Mouse (Mus musculus) skeletal muscle tissue, postnatal 0 days (tissue): Measurements from ENCODE around the gene Nat8. TPM values are rescaled to one million over a fixed set of nuclear protein-coding genes. Genes with fewer than 3 reads are reported as not detected.

Experiments used
- microRNA-seq, 2 experiments: library from miRNA; unstranded; fragments of <30 nt; microRNA quantifications; one replicate each; pipeline ENCODE4; 2016
- polyA plus RNA-seq: library from polyadenylated mRNA; unstranded; fragments of >200 nt; fragmentation: Nextera tagmentation; extraction: Ambion mirVana; gene quantifications from 2 replicates; pipeline ENCODE4 v1.2.1, GENCODE M21; 2015

Nat8 gene
- 0.16 TPM in 1 of 2 replicates, not detected in the other for polyA plus RNA-seq

DNA sequence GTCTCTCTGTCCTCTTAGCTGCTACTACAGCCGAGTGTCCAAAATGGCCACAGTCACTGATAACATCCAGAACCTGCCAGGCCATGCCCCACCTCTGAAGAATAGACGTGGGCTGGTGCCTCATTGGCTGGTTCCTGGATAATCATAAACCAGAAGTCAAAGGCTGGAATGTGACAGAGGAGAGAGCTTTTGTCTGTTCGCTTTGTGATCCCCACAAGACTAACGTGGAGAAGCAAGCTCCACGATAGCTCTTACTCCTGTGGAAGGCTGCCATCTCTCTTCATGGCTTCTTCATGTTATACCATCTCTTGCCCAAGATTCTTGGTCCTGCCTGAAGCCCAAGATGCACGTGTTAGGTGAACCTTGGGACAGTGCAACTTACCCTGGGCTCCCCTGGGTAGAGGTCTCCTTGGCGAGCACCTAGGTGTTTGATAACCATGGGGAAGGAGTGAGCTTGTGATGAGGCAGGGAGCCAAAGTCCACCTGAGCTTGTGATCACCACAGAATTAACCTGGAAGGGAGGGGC, at the start of gene Nat8:
Gene Nat8, minus strand, starts transcription at position 287 of the 526 bp plus-strand sequence.

DNA sequence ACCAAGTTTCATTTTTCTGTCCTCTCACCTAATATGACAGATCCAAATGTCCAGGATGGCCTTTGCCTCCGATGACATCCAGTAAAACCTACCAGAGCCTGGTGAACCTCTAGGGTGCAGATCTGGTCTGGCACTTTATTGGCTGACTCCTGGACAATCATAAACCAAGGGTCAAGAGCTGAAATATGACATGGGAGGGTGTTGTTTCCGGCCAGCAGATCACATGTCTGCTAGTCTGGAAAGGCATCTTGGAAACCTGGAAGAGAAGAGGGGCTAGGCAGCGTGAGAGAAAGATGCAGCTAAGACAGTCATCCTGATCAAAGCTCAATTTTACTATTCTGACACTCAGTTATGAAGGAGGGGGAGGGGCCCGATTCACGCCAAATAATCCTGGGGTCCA, 37.1 kb upstream of the Nat8 start, which contains the start of gene Nat8f2:
Gene Nat8f2, minus strand, starts transcription at position 153 of the 400 bp plus-strand sequence.

DNA sequence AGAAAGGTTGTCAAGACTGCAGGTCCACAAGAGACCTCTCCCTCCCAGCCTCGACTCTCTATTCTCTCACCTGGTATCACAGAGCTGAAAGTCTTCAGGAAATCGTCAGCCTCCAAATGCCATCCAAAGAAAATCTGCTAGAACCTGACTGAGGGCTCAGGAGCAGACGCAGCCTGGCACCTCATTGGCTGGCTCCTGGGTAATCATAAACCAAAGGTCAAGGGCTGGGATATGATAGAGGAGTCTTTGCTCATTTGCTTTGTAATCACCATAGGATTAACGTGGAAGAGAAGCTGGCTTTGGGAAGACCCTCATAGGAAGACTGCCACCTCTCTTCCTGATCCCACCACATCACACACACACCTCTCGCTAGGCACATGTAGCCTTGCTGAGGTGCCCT, 11.0 kb downstream of the Nat8 start, which contains the start of the genes Nat8f6 and Nat8f5:
Gene Nat8f6, minus strand, starts transcription at position 118 of the 400 bp plus-strand sequence.
Gene Nat8f5, minus strand, starts transcription at position 136 of the 400 bp plus-strand sequence.

Small RNAs within 50 kb of the gene (microRNA-seq; reads per million reads assigned to microRNA genes)
- 0 reads per million in 2 experiments for gene Mir6375

Other genes with a start within 250 kb of the Nat8 start
- 0.60 and 1.0 TPM in 2 replicates for gene Alms1, start 244.6 kb downstream of the Nat8 start, polyA plus RNA-seq
- gene Nat8f7, start 118.9 kb downstream of the Nat8 start, polyA plus RNA-seq = 0.07 TPM in 1 of 2 replicates, not detected in the other
- not detected in 2 replicates for gene Nat8f3, start 66.3 kb downstream of the Nat8 start, polyA plus RNA-seq
- gene Nat8f6, start 11.1 kb downstream of the Nat8 start, polyA plus RNA-seq = not detected in 2 replicates
- not detected in 2 replicates for gene Nat8f5, start 11.1 kb downstream of the Nat8 start, polyA plus RNA-seq
- not detected in 2 replicates for gene Nat8f2, start 37.1 kb upstream of the Nat8 start, polyA plus RNA-seq
- 0.72 and 0.90 TPM in 2 replicates for gene Nat8f4, start 72.8 kb upstream of the Nat8 start, polyA plus RNA-seq
- 28.5 and 29.1 TPM in 2 replicates for gene Tprkb, start 79.8 kb upstream of the Nat8 start, polyA plus RNA-seq
- 3.9 and 5.0 TPM in 2 replicates for gene Nat8f1, start 83.6 kb upstream of the Nat8 start, polyA plus RNA-seq
- gene Dusp11, start 129.6 kb upstream of the Nat8 start, polyA plus RNA-seq = 27.0 and 30.4 TPM in 2 replicates
- not detected in 2 replicates for gene Figla, start 184.1 kb upstream of the Nat8 start, polyA plus RNA-seq
- 0.15 and 0.49 TPM in 2 replicates for gene Add2, start 196.6 kb upstream of the Nat8 start, polyA plus RNA-seq